Mouse (Mus musculus) liver, adult 2 months (tissue): ENCODE measurements at regions not wholly inside any gene's neighbourhood (a gene's known extent, or its start where the extent isn't known, plus 50 kb on each side); places are given as distances from the start of the nearest gene placed in this dataset.

Source experiments
- CTCF ChIP-seq: fragments of 200-500 bp; IDR thresholded peaks from 2 replicates; pipeline ENCODE4 v1.5.1; 2011; ENCODE audit warnings: low read depth, low read length, control low read depth
- POLR2A ChIP-seq: fragments of 200-500 bp; IDR thresholded peaks from 2 replicates; pipeline ENCODE4 v1.6.1; 2011; ENCODE audit warnings: low read length, control low read depth; ENCODE audit not compliant: insufficient read depth; ENCODE audit errors: extremely low read depth

- TF ChIP-seq CTCF = no peak
- TF ChIP-seq POLR2A = no peak
Measured at GRCm38 (mm10) chr6:35770907-35771306, 231.2 kb upstream of the Mtpn start.
